Mouse (Mus musculus) adrenal gland, postnatal 4 days (tissue): ENCODE measurements around the gene Kcnip1. TPM values are rescaled to one million over a fixed set of nuclear protein-coding genes. Genes with fewer than 3 reads are reported as not detected.

ENCODE experiments used
- DNase-seq, 2 experiments: peaks; one replicate each; pipeline ENCODE4 v3.0.0; 2021 to 2022; ENCODE audit warnings: low spot score in 2 of 2, mixed read lengths in 2 of 2
- total RNA-seq, 2 experiments: library from RNA; stranded (reverse); gene quantifications; 2 replicates each; pipeline ENCODE4 v1.2.3; 2021

The Kcnip1 gene
- total RNA-seq, 2 experiments from 2014 or later = 6.6 to 7.3 TPM

- no peak for DNase-seq
Measured at GRCm38 (mm10) chr11:33908360-33909175, 84.4 kb downstream of the Kcnip1 start.

- no peak for DNase-seq
Measured at GRCm38 (mm10) chr11:33903494-33903893, 89.5 kb downstream of the Kcnip1 start.

- no peak for DNase-seq
Measured at GRCm38 (mm10) chr11:33902377-33902776, 90.6 kb downstream of the Kcnip1 start.

- no peak for DNase-seq
Measured at GRCm38 (mm10) chr11:33901783-33902182, 91.2 kb downstream of the Kcnip1 start.

- no peak for DNase-seq
Measured at GRCm38 (mm10) chr11:33891084-33891483, 101.9 kb downstream of the Kcnip1 start.

GRCm38 (mm10) chr11:33890382-33890781, 102.6 kb downstream of the Kcnip1 start:
- no peak for DNase-seq

GRCm38 (mm10) chr11:33887660-33888059, 105.3 kb downstream of the Kcnip1 start:
- no peak for DNase-seq

- no peak for DNase-seq
Measured at GRCm38 (mm10) chr11:33885981-33886380, 107.0 kb downstream of the Kcnip1 start.

- no peak for DNase-seq
Measured at GRCm38 (mm10) chr11:33882731-33883328, 110.1 kb downstream of the Kcnip1 start.

- DNase-seq = no peak
Measured at GRCm38 (mm10) chr11:33874925-33875324, 118.0 kb downstream of the Kcnip1 start.

GRCm38 (mm10) chr11:33873071-33873781, 119.7 kb downstream of the Kcnip1 start:
- peak; percentile 26 to 46 for DNase-seq

- no peak for DNase-seq
Measured at GRCm38 (mm10) chr11:33872716-33873048, 120.3 kb downstream of the Kcnip1 start.

- no peak for DNase-seq
Measured at GRCm38 (mm10) chr11:33871998-33872715, 120.8 kb downstream of the Kcnip1 start.

- DNase-seq = no peak
Measured at GRCm38 (mm10) chr11:33870246-33870645, 122.7 kb downstream of the Kcnip1 start.

- no peak for DNase-seq
Measured at GRCm38 (mm10) chr11:33869559-33869958, 123.4 kb downstream of the Kcnip1 start.

GRCm38 (mm10) chr11:33866775-33867174, 126.2 kb downstream of the Kcnip1 start:
- DNase-seq = no peak

GRCm38 (mm10) chr11:33864245-33864644, 128.7 kb downstream of the Kcnip1 start:
- DNase-seq = no peak

- no peak for DNase-seq
Measured at GRCm38 (mm10) chr11:33861823-33862222, 131.1 kb downstream of the Kcnip1 start.

- DNase-seq = no peak
Measured at GRCm38 (mm10) chr11:33860905-33861582, 131.9 kb downstream of the Kcnip1 start.

- no peak for DNase-seq
Measured at GRCm38 (mm10) chr11:33849614-33850013, 143.3 kb downstream of the Kcnip1 start.

- DNase-seq = no peak
Measured at GRCm38 (mm10) chr11:33848685-33849084, 144.3 kb downstream of the Kcnip1 start.
